Mouse (Mus musculus): ENCODE measurements around the gene Gzmm.

DNA sequence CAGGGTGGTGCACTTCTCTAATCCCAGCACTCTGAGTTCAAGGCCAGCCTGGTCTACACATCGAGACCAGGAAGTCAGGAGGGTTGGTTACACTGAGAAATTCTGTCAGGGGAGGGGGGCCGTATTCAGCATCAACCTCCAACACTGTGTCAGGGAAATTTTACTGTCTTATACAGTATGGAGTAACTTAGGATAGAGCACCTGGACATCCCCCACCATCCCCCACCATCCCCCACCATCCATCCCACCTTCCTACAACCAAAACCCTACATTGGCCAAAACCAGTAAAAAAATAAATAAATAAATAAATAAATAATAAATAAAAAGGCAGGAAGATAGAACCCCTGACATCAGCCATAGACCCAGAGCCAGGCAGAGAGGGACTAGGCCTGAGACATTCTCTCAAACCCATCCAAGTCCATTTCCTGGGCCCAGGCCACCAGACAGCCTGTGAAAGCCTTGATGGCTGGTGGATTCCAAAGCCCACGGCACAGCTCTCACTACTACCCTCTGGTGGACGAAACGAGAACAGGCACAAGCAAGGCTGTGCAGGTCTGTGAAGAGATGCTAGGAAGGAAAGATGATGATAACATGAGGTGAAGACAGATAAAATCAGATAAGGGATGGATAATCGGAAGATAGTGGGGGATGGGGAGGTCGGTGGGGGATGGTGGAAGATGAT is 39.6 kb upstream of the Gzmm start:
- peak; percentile 94 for TF ChIP-seq CTCF (conservative IDR thresholded peaks at IDR 0.05; ENCODE audit: insufficient read depth, insufficient read length, low read depth, low read length)
- TF ChIP-seq POLR2A (IDR thresholded peaks at IDR 0.05; ENCODE audit: low read depth, low read length): no peak

Data from kidney, adult 2 months (tissue).